Mouse (Mus musculus): ENCODE measurements at regions not wholly inside any gene's neighbourhood (a gene's known extent, or its start where the extent isn't known, plus 50 kb on each side); places are given as distances from the start of the nearest gene placed in this dataset.

- ATAC-seq (ENCODE audit: low FRiP score, low read depth): no peak
- TF ChIP-seq POLR2A (IDR thresholded peaks at IDR 0.05; ENCODE audit: borderline replicate concordance, extremely low read depth, insufficient read depth, insufficient read length): no peak
- Histone ChIP-seq H3K27ac (replicated peaks; ENCODE audit: low read depth, low read length) (no peak overlapping the region), H3K4me1 (ENCODE audit: control insufficient read depth, insufficient read depth, low read length) (no peaks in the 10 kb centered on the region), H3K4me2 (replicated peaks; ENCODE audit: low read depth, low read length, severe bottlenecking) (no peak overlapping the region), H3K4me3 (replicated peaks; ENCODE audit: low read length) (no peak overlapping the region), H3K36me3 (ENCODE audit: control insufficient read depth, insufficient read depth, low read length) (no peaks in the 10 kb centered on the region), H3K9me3 (ENCODE audit: control insufficient read depth, low read length) (no peaks in the 10 kb centered on the region), H3K27me3 (ENCODE audit: control insufficient read depth, insufficient read depth, low read length) (no peaks in the 10 kb centered on the region), H3K9ac (ENCODE audit: low read depth, low read length, severe bottlenecking) (no peak overlapping the region)
- DNase-seq (ENCODE audit: low spot score): no peak
- 85% methylated on average over 4 of the region's 4 CpGs for WGBS
Measured at GRCm38 (mm10) chr15:21988676-21989075, 560.1 kb upstream of the Cdh18 start.

- 85% methylated on average over 2 of the region's 2 CpGs for WGBS
- no peaks in the 10 kb centered on the region for H3K27me3 ChIP-seq (ENCODE audit: control insufficient read depth, insufficient read depth, low read length)
- H3K9me3 ChIP-seq (ENCODE audit: control insufficient read depth, low read length): no peaks in the 10 kb centered on the region
- DNase-seq (ENCODE audit: low spot score): no peak
- H3K9ac ChIP-seq (ENCODE audit: low read depth, low read length, severe bottlenecking): no peak overlapping the region
- H3K27ac ChIP-seq (replicated peaks; ENCODE audit: low read depth, low read length): no peak overlapping the region
- no peak for TF ChIP-seq POLR2A (IDR thresholded peaks at IDR 0.05; ENCODE audit: borderline replicate concordance, extremely low read depth, insufficient read depth, insufficient read length)
- no peaks in the 10 kb centered on the region for H3K4me1 ChIP-seq (ENCODE audit: control insufficient read depth, insufficient read depth, low read length)
- no peak overlapping the region for H3K4me2 ChIP-seq (replicated peaks; ENCODE audit: low read depth, low read length, severe bottlenecking)
- ATAC-seq (ENCODE audit: low FRiP score, low read depth): no peak
- no peaks in the 10 kb centered on the region for H3K36me3 ChIP-seq (ENCODE audit: control insufficient read depth, insufficient read depth, low read length)
- no peak overlapping the region for H3K4me3 ChIP-seq (replicated peaks; ENCODE audit: low read length)
Measured at GRCm38 (mm10) chr15:21993309-21993708, 555.5 kb upstream of the Cdh18 start.

DNA sequence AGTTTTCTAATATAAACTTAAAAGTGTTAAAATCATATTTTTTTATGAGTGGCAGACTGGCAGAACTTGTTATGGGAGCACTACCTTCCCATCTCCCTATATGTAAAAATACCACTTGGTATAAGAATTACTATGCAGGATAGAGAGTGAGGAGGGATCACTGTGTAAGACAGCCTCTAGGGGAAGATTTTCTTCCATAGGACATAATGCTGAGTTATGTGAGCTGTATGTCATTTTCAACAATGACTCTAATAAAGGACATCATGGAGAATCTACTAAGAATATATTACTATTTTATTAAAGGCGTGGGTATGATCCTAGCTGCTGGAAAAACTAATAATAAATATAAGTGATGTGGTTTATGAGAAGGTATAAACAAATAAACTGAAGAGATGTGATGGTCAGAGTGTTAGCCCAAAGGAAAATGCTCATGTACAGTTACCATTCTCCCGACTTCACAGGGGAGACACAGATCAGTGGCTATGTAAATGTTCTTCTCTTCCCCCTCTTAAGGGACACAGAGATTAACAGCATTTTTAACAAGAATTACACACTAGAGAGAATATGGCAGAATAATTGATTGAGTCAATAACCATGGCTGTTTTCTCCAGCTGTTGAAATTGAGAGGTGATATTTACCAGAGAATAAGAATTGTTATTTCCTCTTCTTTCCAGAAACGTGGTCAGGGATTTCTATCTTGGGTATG lies 553.5 kb upstream of the Cdh18 start:
- Histone ChIP-seq H3K27ac (replicated peaks; ENCODE audit: low read depth, low read length) (no peak overlapping the region), H3K27me3 (ENCODE audit: control insufficient read depth, insufficient read depth, low read length) (no peaks in the 10 kb centered on the region), H3K9me3 (ENCODE audit: control insufficient read depth, low read length) (no peaks in the 10 kb centered on the region), H3K4me3 (replicated peaks; ENCODE audit: low read length) (no peak overlapping the region), H3K4me2 (replicated peaks; ENCODE audit: low read depth, low read length, severe bottlenecking) (no peak overlapping the region), H3K36me3 (ENCODE audit: control insufficient read depth, insufficient read depth, low read length) (no peaks in the 10 kb centered on the region), H3K4me1 (ENCODE audit: control insufficient read depth, insufficient read depth, low read length) (no peaks in the 10 kb centered on the region), H3K9ac (ENCODE audit: low read depth, low read length, severe bottlenecking) (no peak overlapping the region)
- 59% methylated on average over 3 of the region's 3 CpGs for WGBS
- ATAC-seq (ENCODE audit: low FRiP score, low read depth) (no peak), DNase-seq (ENCODE audit: low spot score) (no peak)
- TF ChIP-seq POLR2A (IDR thresholded peaks at IDR 0.05; ENCODE audit: borderline replicate concordance, extremely low read depth, insufficient read depth, insufficient read length): no peak

DNA sequence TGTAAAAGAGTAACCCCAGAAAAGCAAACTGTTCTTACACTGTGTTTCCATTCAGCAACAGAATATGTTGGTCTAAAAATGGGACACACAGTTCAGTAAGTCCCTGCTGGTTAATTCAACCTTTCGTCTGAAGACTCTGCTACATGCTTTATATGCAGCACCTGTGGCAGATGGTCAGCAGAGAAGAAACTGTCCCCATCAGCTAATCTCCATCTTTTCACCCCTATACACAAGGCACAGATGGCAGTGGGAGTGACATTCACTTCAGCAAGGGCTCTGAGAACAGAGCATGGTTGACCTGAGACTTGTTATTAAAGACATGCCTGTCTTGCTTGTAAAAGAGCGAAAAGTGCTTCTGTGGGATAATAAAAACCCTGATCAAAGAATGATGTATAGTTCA lies 528.8 kb upstream of the Cdh18 start:
- Histone ChIP-seq H3K27ac (replicated peaks; ENCODE audit: low read depth, low read length) (no peak overlapping the region), H3K9me3 (ENCODE audit: control insufficient read depth, low read length) (no peaks in the 10 kb centered on the region), H3K4me2 (replicated peaks; ENCODE audit: low read depth, low read length, severe bottlenecking) (no peak overlapping the region), H3K4me3 (replicated peaks; ENCODE audit: low read length) (no peak overlapping the region), H3K4me1 (ENCODE audit: control insufficient read depth, insufficient read depth, low read length) (no peaks in the 10 kb centered on the region), H3K27me3 (ENCODE audit: control insufficient read depth, insufficient read depth, low read length) (no peaks in the 10 kb centered on the region), H3K36me3 (ENCODE audit: control insufficient read depth, insufficient read depth, low read length) (no peaks in the 10 kb centered on the region), H3K9ac (ENCODE audit: low read depth, low read length, severe bottlenecking) (no peak overlapping the region)
- WGBS: 68% methylated on average over 2 of the region's 2 CpGs
- no peak for ATAC-seq (ENCODE audit: low FRiP score, low read depth)
- TF ChIP-seq POLR2A (IDR thresholded peaks at IDR 0.05; ENCODE audit: borderline replicate concordance, extremely low read depth, insufficient read depth, insufficient read length): no peak
- DNase-seq (ENCODE audit: low spot score): no peak

DNA sequence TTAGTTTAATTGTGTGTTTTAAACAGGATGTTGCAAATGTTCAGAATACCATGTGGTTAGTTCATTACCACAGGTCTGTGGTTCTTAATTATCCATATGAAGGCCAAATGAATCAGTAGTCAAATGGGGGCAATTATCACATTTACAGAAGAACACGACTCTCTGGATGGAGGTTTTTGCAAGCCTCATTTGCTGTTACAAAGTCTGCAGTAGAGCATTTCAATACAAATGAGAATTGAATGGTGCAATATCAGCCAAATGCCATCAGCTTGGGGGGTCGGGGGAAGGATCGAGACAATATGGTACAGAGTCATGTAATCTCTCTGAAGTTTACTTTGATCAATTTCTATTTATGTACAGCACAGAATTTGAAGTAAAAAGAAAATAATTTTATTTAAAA lies 518.6 kb upstream of the Cdh18 start:
- H3K9ac ChIP-seq (ENCODE audit: low read depth, low read length, severe bottlenecking): no peak overlapping the region
- WGBS: 51% methylated on average over 3 of the region's 3 CpGs
- H3K4me3 ChIP-seq (replicated peaks; ENCODE audit: low read length): no peak overlapping the region
- H3K27me3 ChIP-seq (ENCODE audit: control insufficient read depth, insufficient read depth, low read length): no peaks in the 10 kb centered on the region
- H3K9me3 ChIP-seq (ENCODE audit: control insufficient read depth, low read length): no peaks in the 10 kb centered on the region
- DNase-seq (ENCODE audit: low spot score) (no peak), ATAC-seq (ENCODE audit: low FRiP score, low read depth) (no peak)
- H3K4me1 ChIP-seq (ENCODE audit: control insufficient read depth, insufficient read depth, low read length): no peaks in the 10 kb centered on the region
- TF ChIP-seq POLR2A (IDR thresholded peaks at IDR 0.05; ENCODE audit: borderline replicate concordance, extremely low read depth, insufficient read depth, insufficient read length): no peak
- H3K4me2 ChIP-seq (replicated peaks; ENCODE audit: low read depth, low read length, severe bottlenecking): no peak overlapping the region
- H3K36me3 ChIP-seq (ENCODE audit: control insufficient read depth, insufficient read depth, low read length): no peaks in the 10 kb centered on the region
- no peak overlapping the region for H3K27ac ChIP-seq (replicated peaks; ENCODE audit: low read depth, low read length)

DNA sequence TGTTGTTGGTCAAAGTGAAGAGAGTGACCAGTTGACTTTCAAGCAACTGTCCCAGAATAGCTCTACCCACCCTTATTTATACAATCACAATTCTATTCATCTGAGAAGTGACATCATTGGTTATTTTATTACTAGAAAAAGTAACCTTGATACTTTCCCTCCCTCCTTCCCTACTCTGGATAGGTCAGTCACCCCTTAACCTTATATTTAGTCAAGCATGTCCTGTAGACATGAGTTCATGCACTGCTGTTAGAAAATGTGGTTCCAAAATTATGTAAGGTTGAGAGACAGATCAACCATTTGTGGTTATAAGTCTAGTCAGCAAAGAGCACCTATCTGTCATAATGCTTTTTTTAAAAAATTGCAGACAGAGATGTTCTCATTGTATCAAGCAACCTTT lies 502.4 kb upstream of the Cdh18 start:
- ATAC-seq (ENCODE audit: low FRiP score, low read depth) (no peak), DNase-seq (ENCODE audit: low spot score) (no peak)
- H3K27me3 ChIP-seq (ENCODE audit: control insufficient read depth, insufficient read depth, low read length): no peaks in the 10 kb centered on the region
- H3K4me2 ChIP-seq (replicated peaks; ENCODE audit: low read depth, low read length, severe bottlenecking): no peak overlapping the region
- H3K36me3 ChIP-seq (ENCODE audit: control insufficient read depth, insufficient read depth, low read length): no peaks in the 10 kb centered on the region
- no peak overlapping the region for H3K4me3 ChIP-seq (replicated peaks; ENCODE audit: low read length)
- no peaks in the 10 kb centered on the region for H3K9me3 ChIP-seq (ENCODE audit: control insufficient read depth, low read length)
- no peaks in the 10 kb centered on the region for H3K4me1 ChIP-seq (ENCODE audit: control insufficient read depth, insufficient read depth, low read length)
- no peak for TF ChIP-seq POLR2A (IDR thresholded peaks at IDR 0.05; ENCODE audit: borderline replicate concordance, extremely low read depth, insufficient read depth, insufficient read length)
- H3K27ac ChIP-seq (replicated peaks; ENCODE audit: low read depth, low read length): no peak overlapping the region
- no peak overlapping the region for H3K9ac ChIP-seq (ENCODE audit: low read depth, low read length, severe bottlenecking)
